Mouse (Mus musculus) spleen, adult 18-20 months (tissue): ENCODE data around the gene Gm45213.
"Not testable (repeated sequence)": the region's sequence is repeated elsewhere in the genome, so short reads cannot be mapped to it uniquely, and the experiment has no call there.

ENCODE experiments used
- DNase-seq, 2 experiments: peaks; one replicate each; pipeline ENCODE4 v3.0.0; 2022; ENCODE audit warnings: mixed read lengths in 2 of 2

Gene Gm45213

DNA sequence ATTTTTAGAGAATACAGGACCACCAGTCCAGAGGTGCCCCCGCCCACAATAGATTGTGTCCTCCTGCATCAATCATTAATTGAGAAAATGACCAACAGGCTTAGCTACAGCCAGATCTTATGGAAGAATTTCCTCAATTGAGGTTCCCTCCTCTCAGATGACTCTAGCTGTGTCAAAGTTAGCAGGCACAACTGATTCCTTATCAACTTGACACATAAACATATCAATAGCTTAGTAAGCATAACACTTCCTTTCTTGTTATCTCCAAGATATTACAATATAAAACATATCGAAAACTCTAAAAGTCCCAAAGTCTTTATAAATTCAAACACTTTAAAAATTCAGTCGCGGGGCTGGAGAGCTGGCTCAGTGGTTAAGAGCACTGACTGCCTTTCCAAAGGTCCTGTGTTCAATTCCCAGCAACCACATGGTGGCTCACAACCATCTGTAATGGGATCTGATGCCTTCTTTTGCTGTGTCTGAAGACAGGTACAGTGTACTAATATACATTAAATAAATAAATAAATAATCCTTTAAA is 10.6 kb downstream of the Gm45213 start:
- DNase-seq = no peak

DNA sequence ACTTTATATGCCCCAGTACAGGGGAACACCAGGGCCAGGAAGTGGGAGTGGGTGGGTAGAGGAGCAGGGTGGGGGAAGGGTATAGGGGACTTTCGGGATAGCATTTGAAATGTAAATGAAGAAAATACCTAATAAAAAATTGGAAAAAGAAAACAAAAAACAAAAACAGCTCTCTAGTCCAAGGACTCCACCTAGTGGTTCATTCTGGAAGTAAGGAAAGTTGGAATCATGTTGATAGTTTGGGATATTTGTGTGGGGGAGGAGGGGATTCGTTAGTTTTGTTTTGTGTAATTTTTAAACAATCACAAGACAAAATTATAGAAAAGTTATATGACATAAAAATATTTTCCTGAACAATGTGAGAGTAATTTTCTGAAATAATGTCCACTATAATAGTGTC is 12.0 kb downstream of the Gm45213 start:
- DNase-seq = not testable (repeated sequence)

DNA sequence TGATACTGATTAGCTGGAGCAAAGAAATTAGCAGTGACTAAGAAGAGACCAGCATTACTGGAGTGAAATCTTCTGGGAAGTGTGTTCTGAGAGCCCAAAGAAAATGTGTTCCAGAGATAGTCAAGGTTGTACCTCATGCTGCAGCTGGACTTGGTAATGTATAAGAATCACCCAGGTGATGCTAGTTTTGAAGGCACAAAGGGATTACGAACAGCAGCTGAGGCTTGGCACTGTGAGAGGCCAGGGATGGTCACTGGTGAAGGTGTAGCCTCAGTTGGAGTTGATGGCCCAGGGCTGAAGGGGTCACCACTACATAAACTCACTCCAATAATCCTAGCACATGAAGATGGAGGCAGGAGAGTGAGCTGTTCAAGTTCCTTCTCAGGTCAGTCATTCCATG is 15.3 kb downstream of the Gm45213 start, which contains the start of gene Snrpa1:
Gene Snrpa1, plus strand, starts transcription at position 301 of the 400 bp plus-strand sequence.
- no peak for DNase-seq

DNA sequence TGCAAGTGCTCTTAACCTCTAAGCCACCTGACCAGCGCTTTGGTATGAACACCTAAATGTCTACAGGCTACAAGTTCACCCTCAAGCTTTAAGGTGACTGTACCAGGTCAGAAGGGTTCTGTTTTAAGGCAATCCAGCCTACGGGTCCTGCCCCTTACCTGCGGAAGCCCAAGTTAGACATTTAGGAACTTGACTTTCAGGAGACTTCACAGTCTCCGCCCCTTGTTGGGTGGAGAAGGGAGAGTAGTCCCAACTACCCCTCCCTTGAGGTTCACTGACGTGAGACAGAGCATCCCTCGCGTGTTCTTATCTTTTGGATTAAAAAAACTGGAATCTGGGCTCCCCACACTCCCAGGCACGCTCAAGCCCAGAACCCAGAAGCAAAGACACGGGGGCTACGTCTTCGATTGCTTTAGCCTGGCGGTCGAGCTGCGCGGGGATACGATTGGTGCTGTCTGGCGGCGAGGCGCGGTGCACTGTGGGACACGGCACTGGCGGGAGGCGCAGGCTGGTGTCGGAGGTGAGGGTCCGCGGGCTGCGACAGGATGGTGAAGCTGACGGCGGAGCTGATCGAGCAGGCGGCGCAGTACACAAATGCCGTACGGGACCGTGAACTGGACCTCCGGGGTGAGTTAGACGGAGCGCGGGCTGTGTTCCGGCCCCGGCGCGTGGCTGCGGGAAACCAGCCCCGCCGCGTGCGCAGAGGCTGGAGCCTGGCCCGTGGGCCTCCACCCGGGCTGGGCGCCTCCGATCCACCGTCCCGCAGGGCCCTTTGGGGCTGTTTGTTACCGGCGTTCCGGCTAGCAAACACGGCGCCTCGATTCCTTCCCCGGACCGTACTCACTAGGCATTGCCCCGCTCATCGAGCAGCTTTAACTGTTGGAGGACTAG is 16.9 kb downstream of the Gm45213 start:
- DNase-seq = peak; percentile 72 to 87

DNA sequence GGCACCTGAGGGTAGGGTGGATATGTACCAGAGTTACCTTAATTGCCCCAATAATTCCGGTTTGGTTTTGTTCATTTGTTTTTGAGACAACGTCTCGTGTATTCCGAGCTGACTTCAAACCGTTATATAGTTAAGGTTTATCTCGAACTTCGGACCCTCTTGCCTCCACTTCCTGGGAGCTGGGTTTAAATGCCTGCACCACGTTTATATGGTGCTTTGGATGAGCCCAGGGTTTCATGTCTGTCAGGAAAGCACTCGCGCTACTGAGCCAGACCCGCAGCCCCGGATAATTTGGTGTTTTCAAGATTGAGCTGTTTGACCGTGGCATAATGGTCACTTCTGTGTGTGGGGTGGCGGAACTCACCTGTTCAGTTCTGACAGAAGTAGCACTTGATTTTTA is 17.7 kb downstream of the Gm45213 start:
- no peak for DNase-seq

DNA sequence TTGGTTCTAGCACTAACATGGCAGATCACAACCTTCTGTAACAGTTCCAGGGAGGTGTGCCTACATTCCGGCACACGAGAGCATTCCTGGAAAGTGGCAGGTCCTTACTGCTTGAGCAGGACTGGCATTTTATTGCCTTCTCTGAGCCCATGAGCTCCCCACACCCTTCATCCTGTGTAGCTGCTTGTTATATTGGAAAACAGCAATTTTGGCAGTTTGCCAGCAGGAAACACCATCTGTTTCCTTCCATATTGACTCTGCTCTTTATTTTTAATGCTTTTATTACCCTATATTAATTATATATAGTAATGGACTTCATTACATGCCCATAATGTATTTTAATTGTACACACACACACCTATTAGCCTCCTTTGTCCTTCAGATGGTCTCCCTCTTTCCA is 33.0 kb downstream of the Gm45213 start:
- no peak for DNase-seq

DNA sequence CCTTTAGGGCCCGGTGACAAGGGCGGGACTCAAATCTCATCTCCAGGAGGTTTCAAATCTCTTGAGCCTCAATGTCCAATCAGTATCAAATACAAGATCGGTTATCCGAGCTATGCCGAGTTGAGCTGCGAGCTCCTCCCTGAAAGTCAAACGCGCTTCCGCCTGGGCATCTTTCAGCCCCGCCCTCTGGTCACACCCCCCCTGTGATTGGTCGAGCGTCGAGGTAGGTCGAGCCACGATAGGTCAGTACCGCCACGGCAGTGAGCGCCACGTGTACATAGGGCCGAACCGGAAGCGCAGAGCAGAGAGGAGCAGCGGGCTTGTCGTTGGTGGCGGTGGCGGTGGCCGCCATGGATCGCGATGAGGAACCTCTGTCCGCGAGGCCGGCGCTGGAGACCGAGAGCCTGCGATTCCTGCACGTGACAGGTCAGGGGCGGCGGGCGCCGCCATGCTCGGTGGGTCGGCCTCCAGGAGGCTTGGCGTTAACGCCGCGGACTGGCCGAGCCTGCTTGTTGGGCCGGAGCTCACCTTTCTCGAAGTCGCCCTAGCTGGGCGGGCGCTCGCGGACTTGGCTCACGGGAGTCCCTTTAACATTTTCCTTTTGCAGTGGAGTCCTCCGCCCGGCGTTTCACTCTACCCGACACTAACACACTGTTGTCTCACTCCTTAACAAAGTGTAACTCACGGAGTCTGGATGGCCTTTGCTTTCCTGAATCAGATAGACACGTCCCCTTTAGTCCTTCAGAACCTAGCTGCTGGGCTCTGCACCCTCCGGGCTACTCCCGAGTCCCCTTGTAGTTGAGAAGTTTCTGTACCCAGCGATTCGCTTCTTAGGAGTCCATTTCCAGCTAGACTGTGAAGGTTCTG is 36.2 kb downstream of the Gm45213 start, which contains the start of gene Selenos:
Gene Selenos, plus strand, starts transcription at position 286 of the 867 bp plus-strand sequence.
- peak; percentile 93 to 95 for DNase-seq

DNA sequence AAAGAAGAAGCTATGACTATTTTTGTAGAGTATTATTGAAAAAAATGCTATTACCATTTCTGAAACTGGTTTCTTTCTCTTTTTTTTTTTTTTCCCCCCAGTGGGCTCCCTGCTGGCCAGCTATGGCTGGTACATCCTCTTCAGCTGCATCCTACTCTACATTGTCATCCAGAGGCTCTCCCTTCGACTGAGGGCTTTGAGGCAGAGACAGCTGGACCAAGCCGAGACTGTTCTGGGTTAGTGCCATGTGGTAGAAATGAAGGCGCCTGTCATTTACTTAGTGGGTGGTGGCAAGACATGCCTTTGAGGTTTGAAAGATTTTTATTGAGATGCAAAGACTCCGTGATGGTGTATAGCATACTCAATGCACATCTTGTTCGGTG is 36.8 kb downstream of the Gm45213 start:
- no peak for DNase-seq

DNA sequence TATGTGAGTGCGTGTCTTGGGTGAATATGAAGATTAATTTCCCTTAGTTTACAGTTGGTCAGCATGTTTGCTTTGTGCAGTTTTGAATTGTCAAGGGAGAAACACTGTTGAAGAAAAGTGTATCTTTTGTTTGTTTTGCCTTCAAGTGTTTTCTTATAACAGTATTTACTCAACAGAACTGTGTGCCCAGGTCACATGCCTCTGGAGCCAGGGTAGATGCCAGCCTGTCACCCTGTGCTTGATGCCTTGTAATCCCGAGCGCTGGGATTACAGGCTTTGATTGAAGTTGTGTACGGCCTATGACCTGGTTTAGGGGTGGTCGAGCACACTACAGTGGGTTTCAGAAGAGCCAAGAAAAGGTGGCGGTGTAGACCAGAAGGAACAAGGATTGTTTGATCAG is 40.4 kb downstream of the Gm45213 start:
- DNase-seq = no peak

DNA sequence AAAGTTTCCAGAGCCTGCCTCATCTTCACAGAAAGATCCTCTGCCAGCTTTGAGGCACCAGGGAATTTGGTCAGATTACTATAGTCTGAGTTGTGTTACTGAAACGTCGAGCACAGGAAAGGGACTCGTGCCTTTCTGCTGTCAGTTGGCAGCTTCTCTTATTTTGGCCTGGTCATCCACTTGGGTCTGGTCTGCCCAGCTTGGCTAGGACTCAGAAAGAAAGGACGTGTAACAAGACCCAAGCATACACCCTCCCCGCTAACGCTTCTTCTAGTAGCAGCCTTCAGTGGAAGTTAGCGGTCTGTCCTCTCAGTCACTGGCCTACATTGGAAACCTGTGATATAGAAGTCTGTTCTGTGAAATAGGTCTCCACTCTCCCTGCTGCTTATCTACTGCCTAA is 41.1 kb downstream of the Gm45213 start:
- no peak for DNase-seq

DNA sequence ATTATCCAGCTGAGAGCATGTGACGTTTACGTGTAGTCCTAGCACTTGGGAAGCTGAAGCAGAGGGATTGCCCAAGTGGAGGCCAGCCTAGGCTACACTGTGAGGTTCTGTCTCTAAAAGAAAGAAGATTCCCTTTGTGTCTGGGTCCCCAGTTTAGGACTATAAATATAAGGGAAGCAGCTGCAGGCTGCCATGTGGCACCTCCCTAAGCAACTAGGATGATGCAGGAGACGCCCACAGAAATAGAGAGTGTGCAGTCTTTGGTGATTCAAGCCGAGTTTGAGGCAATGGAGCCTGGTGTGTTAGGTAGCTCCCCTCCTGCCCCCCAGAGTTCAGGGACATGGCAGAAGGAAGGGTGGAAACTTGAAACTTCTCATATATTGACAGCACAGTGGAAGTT is 44.2 kb downstream of the Gm45213 start:
- no peak for DNase-seq

DNA sequence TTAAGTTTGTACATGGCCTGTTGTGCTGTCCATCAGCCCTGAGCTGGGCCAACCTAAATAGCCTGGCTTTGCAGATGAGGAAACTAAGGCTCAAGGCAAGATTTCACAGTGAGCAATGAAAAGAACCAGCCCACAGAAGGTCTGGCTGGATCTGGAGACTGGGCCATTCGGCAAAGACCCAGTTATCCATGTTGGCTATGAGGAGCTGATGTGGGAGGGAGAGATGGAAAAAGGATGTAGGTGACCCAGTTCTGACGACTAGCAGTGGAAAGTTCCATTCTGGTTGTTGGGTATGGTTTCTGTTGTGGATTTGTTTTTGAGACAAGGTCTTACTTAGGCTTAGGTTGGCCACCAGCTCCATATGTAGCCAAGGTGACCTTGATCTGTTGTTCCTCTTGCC is 44.7 kb downstream of the Gm45213 start:
- DNase-seq = no peak

DNA sequence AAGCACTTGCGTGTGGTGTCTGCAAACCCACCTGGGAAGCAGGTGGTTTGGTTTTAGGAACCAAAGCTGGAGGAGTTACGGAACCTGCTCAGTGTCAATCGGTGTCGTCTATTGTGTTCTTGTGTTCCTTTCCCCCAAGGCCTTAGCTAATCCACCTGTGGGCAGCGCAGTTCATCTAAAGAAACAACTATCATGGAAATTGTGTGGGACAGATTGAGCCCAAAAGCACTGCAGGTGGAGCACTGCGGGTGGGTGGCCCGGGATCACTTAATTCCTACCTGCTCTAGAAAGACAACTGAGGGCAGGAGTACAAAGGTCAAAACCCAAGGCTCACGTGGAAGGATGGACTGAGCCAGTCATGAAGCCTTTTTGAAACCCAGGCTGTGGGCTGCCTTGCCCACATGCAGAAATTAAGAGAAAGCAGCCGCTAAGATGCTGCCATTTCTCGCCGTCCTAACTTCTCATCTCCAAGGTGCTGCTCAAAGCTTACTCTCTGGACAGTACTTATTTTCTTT is 47.3 kb downstream of the Gm45213 start:
- no peak for DNase-seq

DNA sequence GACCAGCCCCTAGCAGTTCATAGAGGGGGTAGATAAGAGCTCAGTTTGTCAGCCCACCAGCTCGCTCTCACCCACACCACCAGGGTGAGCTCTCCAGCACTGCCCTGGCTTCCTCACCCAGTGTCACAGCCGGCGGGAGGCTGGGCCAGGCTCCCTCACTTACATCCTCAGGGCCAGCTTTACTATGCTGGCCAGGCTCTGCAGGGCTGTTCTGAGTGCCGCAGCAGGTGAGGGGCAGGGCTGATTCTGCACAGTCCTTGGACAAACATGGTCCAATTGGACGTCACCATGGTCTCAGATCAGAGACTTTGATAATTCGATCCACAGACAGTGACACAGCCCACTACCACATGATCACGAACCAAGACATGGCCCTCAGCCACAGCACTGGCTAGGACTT is 48.2 kb downstream of the Gm45213 start:
- DNase-seq = no peak

DNA sequence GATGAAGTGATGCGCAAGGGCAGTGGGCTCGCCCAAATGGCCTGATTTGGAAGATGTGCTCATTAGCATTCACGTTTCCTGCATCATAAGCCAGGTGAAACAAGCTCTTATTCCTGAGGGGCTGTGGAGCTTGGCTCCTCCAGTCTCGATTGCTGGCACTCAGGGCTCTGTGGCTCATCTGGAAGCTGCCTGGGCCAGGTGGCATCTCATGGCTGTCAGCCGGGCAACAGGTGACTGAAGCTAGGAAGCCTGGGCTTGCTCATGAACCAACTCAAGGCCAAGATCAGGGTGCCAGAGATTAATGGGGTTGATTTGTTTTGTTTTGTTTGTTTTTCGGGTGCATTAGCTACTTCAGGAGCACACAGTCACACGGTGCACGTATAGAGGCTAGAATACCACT is 49.3 kb downstream of the Gm45213 start:
- DNase-seq = no peak

DNA sequence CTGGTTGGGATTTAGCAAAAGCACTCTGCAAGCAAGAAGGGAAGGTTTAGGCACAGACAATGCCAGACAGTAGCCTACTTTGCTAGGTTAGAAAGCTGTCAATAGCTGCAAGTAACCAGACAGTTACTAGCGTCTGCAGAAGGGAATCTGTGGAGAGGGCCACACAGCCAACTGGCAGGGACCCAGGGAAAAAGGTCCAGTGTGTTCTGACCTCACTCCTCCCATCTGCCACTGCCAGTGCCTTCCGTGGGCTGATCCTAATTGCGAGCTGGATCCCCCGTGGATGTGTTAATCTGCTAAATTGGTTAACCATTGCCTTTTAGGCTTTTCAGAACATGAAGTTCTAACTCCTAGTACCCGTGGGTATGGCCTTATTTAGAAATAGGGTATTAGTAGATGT is 50.7 kb downstream of the Gm45213 start:
- DNase-seq = no peak

DNA sequence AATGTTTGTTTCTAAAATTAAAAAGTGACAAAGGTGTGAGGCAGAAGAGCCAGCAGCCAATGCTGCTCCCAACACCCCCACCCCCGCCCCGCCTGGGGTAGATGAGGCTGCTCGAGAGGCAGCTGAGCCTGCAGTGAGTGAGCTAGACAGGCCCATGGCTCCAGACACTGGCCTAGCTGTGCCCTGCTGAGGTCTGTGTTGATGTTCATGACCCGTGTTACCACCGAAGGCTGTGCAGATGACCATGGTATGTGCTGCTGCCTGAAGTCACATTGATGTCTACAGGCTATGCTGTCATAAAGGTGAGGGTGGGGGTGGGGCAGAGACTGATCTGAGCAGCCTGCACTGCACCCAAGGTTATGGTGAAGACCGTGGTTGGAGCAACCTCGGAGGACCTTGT is 55.4 kb downstream of the Gm45213 start:
- no peak for DNase-seq

DNA sequence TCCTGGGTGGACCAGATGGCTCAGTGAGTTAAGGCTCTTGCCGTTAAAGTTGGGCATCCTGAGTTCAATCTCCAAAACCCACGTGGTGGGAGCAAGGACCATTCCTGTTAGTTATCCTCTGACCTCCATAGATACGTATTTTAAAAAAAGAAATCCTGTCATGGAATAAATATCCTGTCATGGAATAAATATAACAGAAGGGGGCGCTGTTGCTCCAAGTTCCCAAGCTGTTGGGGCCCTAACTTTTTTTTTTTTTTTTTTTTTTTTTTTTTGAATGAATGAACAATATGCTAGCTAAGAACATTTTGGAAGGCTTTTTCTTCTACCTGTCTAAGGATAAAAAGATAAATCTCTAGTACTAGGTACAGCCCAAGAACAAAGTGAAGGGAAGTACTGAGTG is 58.5 kb downstream of the Gm45213 start:
- no peak for DNase-seq

DNA sequence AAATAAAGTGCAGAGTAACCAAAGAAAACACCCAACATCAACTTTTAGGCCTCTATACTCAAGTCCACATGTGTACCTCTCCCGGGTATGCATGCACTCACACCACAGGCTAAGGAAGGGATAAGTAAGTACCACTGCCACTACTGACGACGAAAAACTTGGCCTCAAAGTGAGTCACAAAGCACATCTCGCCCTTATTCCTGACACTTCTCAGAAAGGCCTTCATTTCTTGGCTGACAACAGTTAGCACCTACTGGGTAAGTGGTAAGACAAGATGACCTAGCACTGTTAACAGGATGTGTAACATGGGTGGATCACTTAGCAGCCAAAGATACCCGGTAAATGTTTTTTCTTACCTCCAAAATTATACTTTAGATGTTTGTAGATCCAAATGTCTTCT is 61.1 kb downstream of the Gm45213 start:
- no peak for DNase-seq

DNA sequence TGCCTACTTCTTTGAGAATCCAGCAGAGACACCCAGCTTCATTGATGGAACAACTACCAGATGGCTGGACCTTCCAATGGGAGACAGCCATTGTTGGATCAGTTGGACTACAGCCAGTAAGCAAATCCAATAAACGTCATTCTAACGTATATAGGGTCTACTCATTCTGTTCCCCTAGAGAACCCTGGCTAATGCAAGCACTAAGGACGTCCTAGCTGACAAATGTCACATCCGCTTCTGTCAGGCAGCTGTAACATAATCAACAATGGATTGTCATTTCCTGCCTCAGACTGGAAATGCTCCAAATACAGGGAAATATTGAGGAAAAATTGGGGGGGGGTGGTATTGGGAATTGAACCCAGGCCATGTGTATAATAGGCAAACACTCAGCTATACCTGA is 62.4 kb downstream of the Gm45213 start:
- no peak for DNase-seq

DNA sequence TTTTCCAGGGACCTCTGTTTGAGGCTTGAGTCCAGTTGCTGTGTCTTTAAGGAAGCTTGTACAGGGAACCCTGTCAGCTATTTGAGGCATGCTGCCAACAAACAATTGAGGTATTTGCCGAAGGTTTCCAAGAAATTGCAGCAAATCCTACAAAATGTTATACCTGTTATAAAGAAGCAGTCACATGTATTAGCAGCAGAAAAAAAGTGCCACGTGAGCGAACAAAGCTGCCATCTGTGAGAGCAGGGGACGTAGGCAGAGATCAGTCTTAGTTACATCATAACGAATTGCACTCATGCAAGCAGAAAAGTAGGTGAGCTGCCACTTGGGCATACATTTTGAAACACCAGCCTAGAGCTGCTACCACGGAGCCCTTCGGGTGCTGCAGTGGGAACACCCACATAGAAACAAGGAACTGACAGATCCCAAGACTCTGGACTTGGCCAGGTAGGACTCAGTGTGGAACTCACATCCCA is 63.2 kb downstream of the Gm45213 start:
- DNase-seq = no peak

DNA sequence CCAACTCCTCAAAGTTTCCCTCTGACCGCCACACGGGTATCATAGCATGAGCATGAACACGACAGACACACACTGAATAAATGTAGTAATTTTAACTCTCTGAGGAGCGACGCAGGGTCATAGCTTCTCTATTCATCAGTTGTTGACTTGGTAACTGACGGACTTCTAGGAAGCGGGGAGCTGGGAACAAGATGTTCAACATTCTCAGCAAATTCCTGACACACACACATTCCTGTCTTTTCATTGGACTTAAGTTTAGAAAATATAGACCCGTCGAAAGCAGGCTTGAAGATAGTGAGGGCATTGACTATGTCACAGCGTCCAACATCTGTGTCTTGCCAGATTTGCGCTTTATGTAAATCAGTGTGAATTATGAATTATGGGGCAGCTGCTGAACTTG is 63.8 kb downstream of the Gm45213 start:
- DNase-seq = no peak

DNA sequence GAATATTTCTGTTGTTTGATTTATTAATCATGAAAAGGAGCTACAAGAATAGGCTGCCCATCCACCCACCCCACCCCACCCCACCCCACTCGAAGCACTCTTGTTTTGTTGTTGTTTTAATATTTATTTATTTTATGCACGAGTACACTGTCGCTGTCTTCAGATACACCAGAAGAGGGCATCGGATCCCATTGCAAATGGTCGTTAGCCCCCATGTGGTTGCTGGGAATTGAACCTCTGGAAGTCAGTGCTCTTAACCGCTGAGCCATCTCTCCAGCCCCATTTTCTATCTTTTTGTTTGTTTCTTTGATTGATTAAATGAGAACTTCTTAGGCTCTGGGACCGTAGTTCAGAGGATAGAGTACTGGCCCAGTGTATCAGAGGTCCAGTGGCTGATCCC is 64.5 kb downstream of the Gm45213 start:
- DNase-seq = no peak
